Mouse (Mus musculus) lung, embryonic 14.5 days (tissue): ENCODE results near the gene Cd63. TPM values are rescaled to one million over a fixed set of nuclear protein-coding genes. Genes with fewer than 3 reads are reported as not detected.

ENCODE experiments used
- ATAC-seq: fragments of 200-750 bp; cut with Nextera tagmentation; 2 replicates; pipeline ENCODE4 v1.8.0; 2017; ENCODE audit warnings: mild to moderate bottlenecking, moderate TSS enrichment, moderate library complexity; ENCODE audit not compliant: insufficient read depth
- DNase-seq: peaks from one replicate; pipeline ENCODE4 v3.0.0-alpha.2; 2015
- H3K27ac ChIP-seq: fragments of 300-500 bp; sonication (generic); 2 replicates; pipeline ENCODE4 v1.5.1; 2014; ENCODE audit warnings: low read depth, mild to moderate bottlenecking, moderate library complexity
- H3K27me3 ChIP-seq: fragments of 300-500 bp; sonication (generic); 2 replicates; pipeline ENCODE4 v1.6.1; 2014; ENCODE audit warnings: low read length, control low read depth; ENCODE audit not compliant: insufficient read depth
- H3K36me3 ChIP-seq: fragments of 300-500 bp; sonication (generic); 2 replicates; pipeline ENCODE4 v1.6.1; 2014; ENCODE audit warnings: control low read depth; ENCODE audit not compliant: insufficient read depth
- H3K4me1 ChIP-seq: fragments of 300-500 bp; sonication (generic); 2 replicates; pipeline ENCODE4 v1.6.1; 2014; ENCODE audit warnings: antibody characterized with exemption, control low read depth; ENCODE audit not compliant: insufficient read depth
- H3K4me2 ChIP-seq: fragments of 300-500 bp; sonication (generic); 2 replicates; pipeline ENCODE4 v1.6.1; 2014; ENCODE audit warnings: mild to moderate bottlenecking
- H3K4me3 ChIP-seq: fragments of 300-500 bp; sonication (generic); 2 replicates; pipeline ENCODE4 v1.5.1; 2014; ENCODE audit warnings: low read depth, low read length
- H3K9ac ChIP-seq: fragments of 300-500 bp; sonication (generic); 2 replicates; pipeline ENCODE4 v1.6.1; 2014
- H3K9me3 ChIP-seq: fragments of 300-500 bp; sonication (generic); 2 replicates; pipeline ENCODE4 v1.6.1; 2016; ENCODE audit warnings: low read depth, low read length, control low read depth
- CTCF ChIP-seq: IDR thresholded peaks from 2 replicates; pipeline ENCODE4 v1.5.1; 2016; ENCODE audit warnings: antibody characterized with exemption, low read depth
- WGBS: fragments of 180-500 bp; shearing (Covaris S2); extraction: QIAGEN DNeasy Blood & Tissue Kit; methylation state at CpG from one replicate; pipeline ENCODE4 v1.1.7; 2014; 5-methylcytosine and 5-hydroxymethylcytosine counted together
- polyA plus RNA-seq: library from polyadenylated mRNA; unstranded; fragments of >200 nt; fragmentation: Nextera tagmentation; extraction: Ambion mirVana; gene quantifications from 2 replicates; pipeline ENCODE4 v1.2.1, GENCODE M21; 2014

The Cd63 gene
- polyA plus RNA-seq, 1 experiment from 2014 or later, result 459 TPM

DNA sequence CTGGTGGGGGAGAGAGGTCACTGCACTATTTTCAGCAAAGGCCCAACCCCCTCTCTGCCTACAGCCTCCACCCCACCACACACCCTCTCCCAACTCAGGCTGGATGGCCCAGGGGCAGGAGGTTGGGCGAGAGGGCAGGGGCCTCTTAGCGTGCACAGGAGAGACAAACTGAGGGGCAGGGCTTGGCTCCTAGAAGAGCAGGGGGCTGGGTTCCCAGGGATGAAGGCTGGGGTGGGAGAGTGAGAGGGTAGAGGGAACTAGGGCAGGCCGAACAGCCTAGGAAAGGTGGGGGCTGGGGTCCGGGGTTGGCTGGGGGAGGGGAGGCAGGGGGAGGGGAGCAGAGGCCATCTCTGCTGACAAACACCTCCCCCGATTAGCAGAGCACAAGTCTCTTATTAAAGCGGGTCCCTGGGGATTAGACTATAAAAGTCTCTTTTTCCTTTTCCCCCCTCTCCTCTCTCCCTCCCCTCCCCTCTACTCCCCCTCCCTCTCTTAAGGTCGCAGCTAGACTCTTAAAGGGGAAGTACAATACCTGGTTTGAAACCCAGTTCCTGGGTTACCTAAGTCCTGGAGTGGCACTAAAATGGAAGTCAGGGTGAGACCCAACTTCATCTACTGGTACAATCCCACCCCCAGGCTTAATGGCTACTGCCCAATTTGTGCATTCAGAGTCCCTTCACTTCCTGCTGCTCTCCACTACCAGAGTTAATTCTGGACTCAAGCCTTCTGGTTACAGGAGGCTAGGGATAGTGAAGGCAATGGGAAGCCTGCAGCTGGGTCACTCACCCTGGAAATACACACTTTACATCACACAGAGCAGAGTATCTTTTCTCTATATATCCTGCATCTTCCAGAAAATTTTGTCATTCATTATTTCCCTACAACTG lies 11.6 kb upstream of the Cd63 start:
- Histone ChIP-seq H3K4me3 (peak overlapping the region; percentile 60), H3K36me3 (peaks cover 26% of the 10 kb centered on the region; the same call in 1 of the 2 replicates), H3K4me2 (peak overlapping the region; percentile 93), H3K9me3 (no peaks in the 10 kb centered on the region), H3K27ac (peak overlapping the region; percentile 67; the same call in 1 of the 2 replicates), H3K4me1 (peaks cover 11% of the 10 kb centered on the region), H3K27me3 (0 out of 2 replicates have a peak, but pooled peaks cover 6% of the 10 kb centered on the region), H3K9ac (peak overlapping the region; percentile 44)
- ATAC-seq (peak; percentile 25; the same call in 1 of the 2 replicates), DNase-seq (peak; percentile 49)
- 4% methylated on average over 6 of the region's 7 CpGs for WGBS
- TF ChIP-seq CTCF, result no peak

DNA sequence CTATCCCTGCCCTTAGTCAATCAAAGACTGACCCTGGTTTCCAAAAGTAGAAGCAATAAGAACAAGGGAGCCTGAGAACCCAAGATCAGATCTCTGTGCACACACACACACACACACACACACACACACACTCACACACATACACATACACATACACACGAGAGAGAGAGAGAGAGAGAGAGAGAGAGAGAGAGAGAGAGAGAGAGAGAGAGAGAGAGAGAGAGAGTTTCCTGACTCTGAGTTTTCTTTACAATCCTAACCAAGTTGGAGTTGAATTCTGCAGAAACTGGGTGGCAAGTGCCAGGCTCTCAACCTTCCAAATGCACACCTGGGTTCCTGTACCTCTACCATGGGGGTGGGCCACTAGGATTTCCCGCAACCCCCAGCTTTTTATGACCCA lies 10.9 kb upstream of the Cd63 start:
- Histone ChIP-seq H3K4me1 (peaks cover 11% of the 10 kb centered on the region), H3K27ac (no peak overlapping the region), H3K27me3 (0 out of 2 replicates have a peak, but pooled peaks cover 6% of the 10 kb centered on the region), H3K36me3 (peaks cover 25% of the 10 kb centered on the region; the same call in 1 of the 2 replicates), H3K4me2 (peak overlapping the region; percentile 93), H3K9ac (peak overlapping the region; percentile 83; the same call in 1 of the 2 replicates), H3K9me3 (no peaks in the 10 kb centered on the region), H3K4me3 (peak overlapping the region; percentile 60)
- DNase-seq (no peak), ATAC-seq (no peak)
- TF ChIP-seq CTCF, result no peak
- 18% methylated on average over 2 of the region's 2 CpGs for WGBS

DNA sequence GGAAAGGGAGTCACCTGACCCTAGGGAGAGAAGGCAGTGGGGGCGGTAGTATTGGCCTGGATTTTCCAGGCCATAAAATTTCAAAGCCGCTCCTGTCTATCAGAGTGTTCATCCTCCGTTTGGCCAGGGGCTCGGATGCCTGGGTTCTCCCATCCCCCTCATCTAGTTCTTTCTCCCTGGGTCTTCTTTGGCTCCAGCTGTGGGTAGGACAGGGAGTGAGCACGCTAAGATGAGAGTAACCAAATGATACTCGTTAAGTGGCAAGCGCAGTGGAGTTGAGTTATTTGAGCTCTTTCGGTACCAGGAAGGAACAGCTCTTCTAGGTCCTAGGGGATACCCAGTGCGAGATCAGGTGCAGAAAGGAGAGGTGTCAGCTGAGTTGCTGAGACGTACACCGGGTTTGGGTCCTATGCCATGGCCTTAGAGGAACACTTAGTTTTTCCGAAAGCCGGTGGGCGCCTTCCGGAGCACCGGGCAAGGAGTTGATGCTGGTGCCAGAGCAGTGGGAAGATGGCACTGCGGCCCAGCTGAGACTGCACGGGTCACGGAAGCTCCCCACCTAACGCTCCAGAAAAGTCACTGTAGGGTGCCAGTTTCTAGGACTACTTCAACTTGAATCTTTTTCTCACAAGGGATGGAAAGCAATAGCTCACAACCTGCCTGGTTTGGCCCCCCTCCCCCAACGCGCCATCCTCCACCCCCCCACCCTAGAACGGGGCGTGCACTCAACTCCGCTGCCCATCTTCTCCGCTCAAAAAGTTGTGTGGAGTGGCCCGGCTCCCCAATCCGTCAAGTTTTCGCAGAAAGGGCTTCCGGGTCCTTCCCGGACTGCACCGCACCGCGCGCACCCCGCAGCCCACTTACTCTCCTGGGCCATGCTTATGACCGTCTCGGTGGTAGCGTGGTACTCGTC lies 10.2 kb upstream of the Cd63 start:
- Histone ChIP-seq H3K9me3 (no peaks in the 10 kb centered on the region), H3K4me3 (peak overlapping the region; percentile 60), H3K36me3 (0 out of 2 replicates have a peak, but pooled peaks cover 17% of the 10 kb centered on the region), H3K4me2 (peak overlapping the region; percentile 93), H3K27ac (peak overlapping the region; percentile 90), H3K4me1 (peaks cover 11% of the 10 kb centered on the region), H3K9ac (peak overlapping the region; percentile 83), H3K27me3 (0 out of 2 replicates have a peak, but pooled peaks cover 6% of the 10 kb centered on the region)
- no peak for TF ChIP-seq CTCF
- ATAC-seq (peak; percentile 4), DNase-seq (peak; percentile 33)
- under 1% methylated on average over 40 of the region's 40 CpGs for WGBS

DNA sequence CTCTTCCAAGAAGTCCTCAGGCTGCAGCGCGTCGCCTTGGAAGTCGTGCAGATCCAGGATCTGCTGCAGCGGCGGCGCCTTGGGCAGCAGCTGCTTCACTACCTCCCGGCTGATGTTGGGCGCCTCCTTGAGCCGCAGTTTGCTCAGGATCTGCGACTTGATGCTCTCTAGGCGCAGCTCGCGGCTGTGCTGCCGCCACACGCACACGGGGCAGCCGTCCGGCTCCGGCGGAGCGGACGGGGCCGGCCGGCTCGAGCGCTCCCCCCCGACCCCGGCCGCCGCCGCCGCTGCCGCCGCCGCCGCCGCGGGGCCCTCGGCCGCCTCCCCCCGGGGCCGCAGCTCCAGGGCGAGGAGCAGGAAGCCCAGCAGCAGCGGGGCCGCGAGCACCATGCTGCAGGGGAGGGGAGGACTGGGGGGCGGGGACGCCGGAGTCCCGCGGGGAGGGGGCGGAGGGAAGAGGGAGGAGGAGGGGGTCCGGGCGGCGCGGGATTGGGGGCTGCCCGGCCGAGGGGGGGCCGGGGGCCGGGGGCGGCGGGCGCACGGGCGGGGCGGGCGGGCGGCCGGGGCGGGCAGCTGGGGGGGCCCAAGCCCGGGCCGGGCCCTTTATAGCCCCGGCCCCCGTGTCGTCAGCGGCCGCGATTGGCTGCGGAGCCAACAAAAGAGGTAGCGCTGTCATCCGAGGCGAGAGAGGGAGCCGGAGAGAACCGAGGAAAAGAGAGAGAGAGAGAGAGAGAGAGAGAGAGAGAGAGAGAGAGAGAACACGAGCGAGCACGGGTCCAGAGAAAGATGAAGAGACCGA lies 9.3 kb upstream of the Cd63 start, which contains the start of gene Gdf11:
Gene Gdf11 (minus strand): TSS at position 423 of the 799 bp plus-strand sequence.
- WGBS, result under 1% methylated on average over 72 of the region's 89 CpGs
- no peak for TF ChIP-seq CTCF
- Histone ChIP-seq H3K36me3 (0 out of 2 replicates have a peak, but pooled peaks cover 9% of the 10 kb centered on the region), H3K27ac (peak within 1 kb of the TSS; percentile 90), H3K27me3 (0 out of 2 replicates have a peak, but pooled peaks cover 11% of the 10 kb centered on the region), H3K4me2 (peak within 1 kb of the TSS; percentile 93), H3K4me1 (peaks cover 14% of the 10 kb centered on the region), H3K4me3 (peak within 1 kb of the TSS; percentile 60), H3K9ac (peak within 1 kb of the TSS; percentile 83), H3K9me3 (no peaks in the 10 kb centered on the region)
- DNase-seq, result peak; percentile 91
- ATAC-seq, result peak; percentile 84

DNA sequence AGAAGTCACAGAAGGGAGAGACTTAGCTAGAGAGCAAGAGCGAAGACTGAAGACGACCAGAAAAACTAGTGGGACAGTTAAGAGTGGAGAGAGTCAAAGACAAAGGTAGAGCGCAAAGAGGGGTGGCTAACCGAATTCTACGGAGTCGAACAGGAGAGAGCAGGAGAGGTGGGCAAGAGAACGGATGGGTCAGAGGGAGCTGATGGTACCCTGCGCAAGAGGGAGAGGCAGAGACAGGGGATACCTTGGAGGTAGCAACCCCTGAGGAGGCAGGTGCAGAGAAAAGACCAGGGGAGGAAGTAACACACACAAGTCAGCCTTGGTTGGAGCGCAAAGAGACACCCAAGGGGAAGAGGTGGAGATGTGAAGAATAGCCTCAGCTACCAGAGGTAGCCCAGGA lies 8.5 kb upstream of the Cd63 start:
- ATAC-seq (peak; percentile 6; the same call in 1 of the 2 replicates), DNase-seq (peak; percentile 32)
- peak overlapping the region; percentile 93 for H3K4me2 ChIP-seq
- peaks cover 16% of the 10 kb centered on the region for H3K4me1 ChIP-seq
- H3K9ac ChIP-seq, result peak overlapping the region; percentile 83
- 0 out of 2 replicates have a peak, but pooled peaks cover 7% of the 10 kb centered on the region for H3K36me3 ChIP-seq
- H3K4me3 ChIP-seq, result peak overlapping the region; percentile 60
- TF ChIP-seq CTCF, result no peak
- peak overlapping the region; percentile 90 for H3K27ac ChIP-seq
- 2% methylated on average over 9 of the region's 9 CpGs for WGBS
- no peaks in the 10 kb centered on the region for H3K9me3 ChIP-seq
- 0 out of 2 replicates have a peak, but pooled peaks cover 11% of the 10 kb centered on the region for H3K27me3 ChIP-seq

DNA sequence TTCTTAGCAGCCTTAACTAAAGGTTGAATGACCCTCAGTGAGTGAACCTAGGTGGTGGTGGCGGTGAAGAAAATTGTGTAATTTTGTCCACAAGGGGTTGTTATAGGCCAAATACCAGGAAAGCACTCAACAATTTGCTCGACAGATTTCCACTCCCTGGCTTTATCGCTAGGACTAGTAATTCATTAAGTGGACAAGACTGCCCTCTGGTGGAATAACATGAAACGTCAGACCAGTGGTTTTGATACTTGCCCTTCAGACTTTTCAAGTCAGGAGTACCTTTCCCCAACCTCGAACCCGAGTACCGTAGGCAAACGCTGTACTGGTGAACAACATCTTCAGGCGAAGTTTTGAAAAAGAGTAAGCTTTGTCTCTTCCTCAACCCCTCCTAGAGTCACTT lies 5.4 kb upstream of the Cd63 start:
- H3K9ac ChIP-seq, result no peak overlapping the region
- no peaks in the 10 kb centered on the region for H3K36me3 ChIP-seq
- under 1% methylated on average over 9 of the region's 9 CpGs for whole genome bisulfite sequencing
- peak; percentile 98 for DNase-seq
- peak overlapping the region; percentile 26; the same call in 1 of the 2 replicates for H3K4me2 ChIP-seq
- H3K27ac ChIP-seq, result no peak overlapping the region
- H3K4me3 ChIP-seq, result no peak overlapping the region
- ATAC-seq, result no peak
- H3K9me3 ChIP-seq, result no peaks in the 10 kb centered on the region
- H3K4me1 ChIP-seq, result peaks cover 5% of the 10 kb centered on the region
- 0 out of 2 replicates have a peak, but pooled peaks cover 11% of the 10 kb centered on the region for H3K27me3 ChIP-seq
- TF ChIP-seq CTCF, result peak; percentile 82
